Mouse (Mus musculus): ENCODE data around the gene Phxr2. TPM values are rescaled to one million over a fixed set of nuclear protein-coding genes. Genes with fewer than 3 reads are reported as not detected.

Phxr2 gene
- not detected for polyA plus RNA-seq (2015; fragmentation: Illumina TruSeq; extraction: RNeasy Lipid Tissue Mini Kit (QIAGEN cat#74804); ENCODE audit: low read depth, low replicate concordance)

DNA sequence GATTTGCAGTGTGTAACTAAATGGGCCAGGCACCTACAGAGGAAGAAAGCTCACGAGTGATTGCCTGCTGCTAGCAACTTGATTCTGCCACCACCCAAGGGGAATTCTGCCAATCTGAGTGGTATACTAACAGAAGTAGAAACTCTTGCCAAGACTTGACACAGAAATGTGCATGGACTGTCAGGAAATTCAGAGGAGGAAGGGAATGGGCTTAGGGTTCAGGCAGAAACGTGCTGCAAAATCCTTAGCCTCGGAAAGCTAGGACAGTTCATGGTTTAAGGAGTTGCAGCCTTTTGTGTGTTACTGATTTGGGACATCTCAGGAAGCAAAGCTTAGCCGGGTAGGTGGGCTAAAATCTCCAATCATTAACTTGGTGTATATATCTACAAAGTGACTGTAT lies at the start of gene Phxr2:
TSS of gene Phxr2 (minus strand) at position 101 of the 400 bp plus-strand sequence.

DNA sequence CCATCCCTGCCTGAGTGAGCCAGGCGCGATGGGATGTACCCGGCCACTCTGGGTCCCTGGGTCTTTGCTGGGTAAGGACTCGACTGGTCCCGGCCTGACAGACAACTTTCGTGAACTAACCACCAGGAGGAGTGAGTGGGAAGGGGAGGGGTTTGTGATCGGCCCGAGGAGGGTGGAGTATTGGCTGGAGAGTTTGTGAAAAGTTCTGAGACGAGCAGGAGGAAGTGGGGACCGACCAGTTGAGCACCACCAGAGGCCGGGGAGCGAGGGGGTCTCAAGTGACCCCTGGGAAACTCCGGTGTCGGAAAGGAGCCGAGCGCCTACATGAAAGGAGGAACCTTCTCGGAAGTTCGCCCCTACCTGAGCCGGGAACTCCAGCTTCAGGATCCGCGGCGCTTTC lies 18.2 kb downstream of the Phxr2 start, which contains the start of gene Galnt4:
TSS of gene Galnt4 (plus strand) at position 196 of the 400 bp plus-strand sequence.

DNA sequence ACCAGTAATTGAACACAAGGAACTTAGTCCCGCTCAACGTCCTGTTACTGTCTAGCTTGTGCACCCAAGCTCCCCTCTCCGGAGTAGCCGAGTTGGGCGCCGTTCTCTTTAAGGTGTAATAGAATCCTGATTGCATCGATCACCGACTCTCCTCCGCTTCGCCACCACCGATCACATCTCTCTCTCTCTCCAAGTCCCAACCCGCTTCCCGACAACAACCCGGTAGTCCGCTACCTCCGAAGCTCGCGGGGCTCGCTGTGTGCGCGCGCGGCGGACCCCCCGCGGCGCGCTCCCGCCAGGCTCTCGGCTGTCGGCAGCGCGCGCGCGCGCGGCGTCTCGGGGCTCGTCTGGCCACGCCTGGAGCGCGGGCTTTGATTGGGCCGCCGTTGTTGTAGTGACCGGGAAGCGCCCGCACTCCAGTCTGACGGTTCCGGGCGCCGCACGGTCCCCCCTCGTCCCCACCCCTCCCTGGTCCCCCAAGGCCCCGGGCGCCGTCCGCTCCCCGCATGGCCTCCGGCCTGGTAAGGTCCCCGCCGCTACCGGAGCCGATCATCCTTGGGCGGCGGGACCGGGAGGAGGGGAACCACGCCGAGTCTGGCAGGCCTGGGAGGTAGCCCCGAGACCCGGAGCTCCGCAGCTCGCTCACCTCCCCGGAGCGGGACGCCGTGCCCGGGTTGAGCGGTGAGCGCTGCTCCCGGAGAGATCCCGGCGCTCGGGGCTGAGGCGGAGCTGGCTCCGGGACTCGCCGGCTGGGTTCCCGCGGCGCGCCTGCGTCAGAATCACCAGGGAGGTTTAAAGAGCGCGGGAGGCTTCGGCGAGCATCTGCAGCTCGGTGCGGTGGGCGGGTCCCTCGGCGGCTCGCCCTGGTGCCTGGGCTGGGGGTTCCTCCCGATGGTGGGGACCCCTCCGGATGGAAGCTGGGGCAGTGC lies 19.2 kb downstream of the Phxr2 start, which contains the start of gene Poc1b:
TSS of gene Poc1b (plus strand) at position 334 of the 929 bp plus-strand sequence.

Other genes with a start within 250 kb of the Phxr2 start
- gene Atp2b1, start 211.9 kb downstream of the Phxr2 start, polyA plus RNA-seq (2015; fragmentation: Illumina TruSeq; extraction: RNeasy Lipid Tissue Mini Kit (QIAGEN cat#74804); ENCODE audit: low read depth, low replicate concordance) = 412 TPM
- 4.6 TPM for gene Poc1b, start 19.3 kb downstream of the Phxr2 start, polyA plus RNA-seq (2015; fragmentation: Illumina TruSeq; extraction: RNeasy Lipid Tissue Mini Kit (QIAGEN cat#74804); ENCODE audit: low read depth, low replicate concordance)
- 1.7 TPM for gene Galnt4, start 18.2 kb downstream of the Phxr2 start, polyA plus RNA-seq (2015; fragmentation: Illumina TruSeq; extraction: RNeasy Lipid Tissue Mini Kit (QIAGEN cat#74804); ENCODE audit: low read depth, low replicate concordance)
- 92.1 TPM for gene Dusp6, start 136.9 kb upstream of the Phxr2 start, polyA plus RNA-seq (2015; fragmentation: Illumina TruSeq; extraction: RNeasy Lipid Tissue Mini Kit (QIAGEN cat#74804); ENCODE audit: low read depth, low replicate concordance)